Mouse (Mus musculus) lung, embryonic 15.5 days (tissue): ENCODE measurements at regions not wholly inside any gene's neighbourhood (a gene's known extent, or its start where the extent isn't known, plus 50 kb on each side); places are given as distances from the start of the nearest gene placed in this dataset.

Source experiments
- ATAC-seq: fragments of 200-750 bp; cut with Nextera tagmentation; 2 replicates; pipeline ENCODE4 v1.8.0; 2017; ENCODE audit warnings: moderate number of reproducible peaks, borderline replicate concordance; ENCODE audit not compliant: low FRiP score, low TSS enrichment; ENCODE audit errors: extremely low read depth
- H3K27ac ChIP-seq: fragments of 300-500 bp; sonication (generic); 2 replicates; pipeline ENCODE4 v1.5.1; 2015; ENCODE audit warnings: moderate library complexity, mild to moderate bottlenecking, inconsistent platforms
- H3K27me3 ChIP-seq: fragments of 300-500 bp; sonication (generic); 2 replicates; pipeline ENCODE4 v1.6.1; 2015; ENCODE audit warnings: inconsistent platforms
- H3K36me3 ChIP-seq: fragments of 300-500 bp; sonication (generic); 2 replicates; pipeline ENCODE4 v1.6.1; 2015; ENCODE audit warnings: inconsistent platforms
- H3K4me1 ChIP-seq: fragments of 300-500 bp; sonication (generic); 2 replicates; pipeline ENCODE4 v1.6.1; 2015; ENCODE audit warnings: inconsistent platforms
- H3K4me2 ChIP-seq: fragments of 300-500 bp; sonication (generic); 2 replicates; pipeline ENCODE4 v1.6.1; 2015; ENCODE audit warnings: inconsistent platforms, mild to moderate bottlenecking, moderate library complexity
- H3K4me3 ChIP-seq: fragments of 300-500 bp; sonication (generic); 2 replicates; pipeline ENCODE4 v1.5.1; 2015; ENCODE audit warnings: mild to moderate bottlenecking, inconsistent platforms
- H3K9ac ChIP-seq: fragments of 300-500 bp; sonication (generic); 2 replicates; pipeline ENCODE4 v1.6.1; 2015; ENCODE audit warnings: inconsistent platforms
- H3K9me3 ChIP-seq: fragments of 300-500 bp; sonication (generic); 2 replicates; pipeline ENCODE4 v1.6.1; 2016; ENCODE audit warnings: inconsistent platforms
- WGBS: fragments of 180-500 bp; shearing (Covaris S2); methylation state at CpG from one replicate; pipeline ENCODE4 v1.1.7; 2015; 5-methylcytosine and 5-hydroxymethylcytosine counted together

GRCm38 (mm10) chr8:28117997-28118778, 670.7 kb downstream of the Poteg start:
- Histone ChIP-seq H3K9me3 (no peaks in the 10 kb centered on the region), H3K4me2 (no peak overlapping the region), H3K36me3 (no peaks in the 10 kb centered on the region), H3K9ac (no peak overlapping the region), H3K4me3 (no peak overlapping the region), H3K27me3 (no peaks in the 10 kb centered on the region), H3K4me1 (no peaks in the 10 kb centered on the region), H3K27ac (no peak overlapping the region)
- 79% methylated on average over 7 of the region's 7 CpGs for WGBS
- ATAC-seq = no peak

GRCm38 (mm10) chr8:28125021-28125420, 677.6 kb downstream of the Poteg start:
- Histone ChIP-seq H3K27me3 (no peaks in the 10 kb centered on the region), H3K27ac (no peak overlapping the region), H3K9me3 (no peaks in the 10 kb centered on the region), H3K4me3 (no peak overlapping the region), H3K36me3 (no peaks in the 10 kb centered on the region), H3K9ac (no peak overlapping the region), H3K4me2 (no peak overlapping the region), H3K4me1 (no peaks in the 10 kb centered on the region)
- no peak for ATAC-seq
- WGBS = 40% methylated on average over 3 of the region's 3 CpGs

GRCm38 (mm10) chr8:28141916-28142315, 694.4 kb downstream of the Poteg start:
- Histone ChIP-seq H3K4me3 (no peak overlapping the region), H3K9me3 (no peaks in the 10 kb centered on the region), H3K36me3 (no peaks in the 10 kb centered on the region), H3K4me2 (no peak overlapping the region), H3K4me1 (no peaks in the 10 kb centered on the region), H3K27ac (no peak overlapping the region), H3K27me3 (no peaks in the 10 kb centered on the region), H3K9ac (no peak overlapping the region)
- no peak for ATAC-seq
- 78% methylated on average over 3 of the region's 3 CpGs for WGBS

GRCm38 (mm10) chr8:28148599-28149452, 701.4 kb downstream of the Poteg start:
- no peak for ATAC-seq
- Histone ChIP-seq H3K4me1 (no peaks in the 10 kb centered on the region), H3K27me3 (no peaks in the 10 kb centered on the region), H3K9ac (no peak overlapping the region), H3K4me3 (no peak overlapping the region), H3K27ac (no peak overlapping the region), H3K36me3 (no peaks in the 10 kb centered on the region), H3K9me3 (no peaks in the 10 kb centered on the region), H3K4me2 (no peak overlapping the region)
- WGBS = 70% methylated on average over 14 of the region's 14 CpGs

GRCm38 (mm10) chr8:28149453-28149767, 701.9 kb downstream of the Poteg start:
- ATAC-seq = no peak
- Histone ChIP-seq H3K27me3 (no peaks in the 10 kb centered on the region), H3K9me3 (no peaks in the 10 kb centered on the region), H3K4me1 (no peaks in the 10 kb centered on the region), H3K9ac (no peak overlapping the region), H3K4me2 (no peak overlapping the region), H3K27ac (no peak overlapping the region), H3K36me3 (no peaks in the 10 kb centered on the region), H3K4me3 (no peak overlapping the region)
- WGBS = 52% methylated on average over 3 of the region's 3 CpGs

- no peak for ATAC-seq
- H3K27ac ChIP-seq = no peak overlapping the region
- H3K4me1 ChIP-seq = no peaks in the 10 kb centered on the region
- no peaks in the 10 kb centered on the region for H3K36me3 ChIP-seq
- no peak overlapping the region for H3K9ac ChIP-seq
- H3K4me3 ChIP-seq = no peak overlapping the region
- no peaks in the 10 kb centered on the region for H3K9me3 ChIP-seq
- WGBS = 76% methylated on average over 4 of the region's 4 CpGs
- no peak overlapping the region for H3K4me2 ChIP-seq
- no peaks in the 10 kb centered on the region for H3K27me3 ChIP-seq
Measured at GRCm38 (mm10) chr8:28160651-28161050, 713.2 kb downstream of the Poteg start.

GRCm38 (mm10) chr8:28168036-28168435, 720.6 kb downstream of the Poteg start:
- ATAC-seq = no peak
- Histone ChIP-seq H3K4me3 (no peak overlapping the region), H3K27me3 (no peaks in the 10 kb centered on the region), H3K27ac (no peak overlapping the region), H3K9ac (no peak overlapping the region), H3K9me3 (no peaks in the 10 kb centered on the region), H3K4me1 (no peaks in the 10 kb centered on the region), H3K4me2 (no peak overlapping the region), H3K36me3 (no peaks in the 10 kb centered on the region)
- 41% methylated on average over 1 of the region's 1 CpGs for WGBS

- no peaks in the 10 kb centered on the region for H3K9me3 ChIP-seq
- 67% methylated on average over 4 of the region's 4 CpGs for WGBS
- H3K4me2 ChIP-seq = no peak overlapping the region
- no peak overlapping the region for H3K9ac ChIP-seq
- no peak for ATAC-seq
- no peak overlapping the region for H3K4me3 ChIP-seq
- no peaks in the 10 kb centered on the region for H3K27me3 ChIP-seq
- no peaks in the 10 kb centered on the region for H3K36me3 ChIP-seq
- H3K27ac ChIP-seq = no peak overlapping the region
- no peaks in the 10 kb centered on the region for H3K4me1 ChIP-seq
Measured at GRCm38 (mm10) chr8:28171456-28171855, 724.0 kb downstream of the Poteg start.

GRCm38 (mm10) chr8:28195943-28196342, 748.5 kb downstream of the Poteg start:
- Histone ChIP-seq H3K9me3 (no peaks in the 10 kb centered on the region), H3K27ac (no peak overlapping the region), H3K36me3 (no peaks in the 10 kb centered on the region), H3K4me1 (no peaks in the 10 kb centered on the region), H3K4me3 (no peak overlapping the region), H3K27me3 (no peaks in the 10 kb centered on the region), H3K9ac (no peak overlapping the region), H3K4me2 (no peak overlapping the region)
- no peak for ATAC-seq
- 50% methylated on average over 1 of the region's 1 CpGs for WGBS

- no peak for ATAC-seq
Measured at GRCm38 (mm10) chr8:28235562-28235961, 788.1 kb downstream of the Poteg start.

GRCm38 (mm10) chr8:28239411-28239810, 791.9 kb downstream of the Poteg start:
- WGBS = 85% methylated on average over 7 of the region's 7 CpGs
- Histone ChIP-seq H3K9ac (no peak overlapping the region), H3K4me3 (no peak overlapping the region), H3K27me3 (no peaks in the 10 kb centered on the region), H3K27ac (no peak overlapping the region), H3K36me3 (no peaks in the 10 kb centered on the region), H3K4me1 (no peaks in the 10 kb centered on the region), H3K9me3 (no peaks in the 10 kb centered on the region), H3K4me2 (no peak overlapping the region)
- no peak for ATAC-seq

More at GRCm38 (mm10) chr8:28235562-28235961, 788.1 kb downstream of the Poteg start:
- no peak overlapping the region for H3K4me3 ChIP-seq
- no peaks in the 10 kb centered on the region for H3K27me3 ChIP-seq
- no peak overlapping the region for H3K27ac ChIP-seq
- H3K4me1 ChIP-seq = no peaks in the 10 kb centered on the region
- H3K36me3 ChIP-seq = no peaks in the 10 kb centered on the region
- no peaks in the 10 kb centered on the region for H3K9me3 ChIP-seq
- 21% methylated on average over 5 of the region's 5 CpGs for WGBS
- H3K4me2 ChIP-seq = no peak overlapping the region
- no peak overlapping the region for H3K9ac ChIP-seq
